Mouse (Mus musculus) ovary, postnatal 10 days (tissue): ENCODE results near the gene H2-T22.

ENCODE experiments used
- DNase-seq: peaks from one replicate; pipeline ENCODE4 v3.0.0; 2022; ENCODE audit warnings: low spot score

The H2-T22 gene

DNA sequence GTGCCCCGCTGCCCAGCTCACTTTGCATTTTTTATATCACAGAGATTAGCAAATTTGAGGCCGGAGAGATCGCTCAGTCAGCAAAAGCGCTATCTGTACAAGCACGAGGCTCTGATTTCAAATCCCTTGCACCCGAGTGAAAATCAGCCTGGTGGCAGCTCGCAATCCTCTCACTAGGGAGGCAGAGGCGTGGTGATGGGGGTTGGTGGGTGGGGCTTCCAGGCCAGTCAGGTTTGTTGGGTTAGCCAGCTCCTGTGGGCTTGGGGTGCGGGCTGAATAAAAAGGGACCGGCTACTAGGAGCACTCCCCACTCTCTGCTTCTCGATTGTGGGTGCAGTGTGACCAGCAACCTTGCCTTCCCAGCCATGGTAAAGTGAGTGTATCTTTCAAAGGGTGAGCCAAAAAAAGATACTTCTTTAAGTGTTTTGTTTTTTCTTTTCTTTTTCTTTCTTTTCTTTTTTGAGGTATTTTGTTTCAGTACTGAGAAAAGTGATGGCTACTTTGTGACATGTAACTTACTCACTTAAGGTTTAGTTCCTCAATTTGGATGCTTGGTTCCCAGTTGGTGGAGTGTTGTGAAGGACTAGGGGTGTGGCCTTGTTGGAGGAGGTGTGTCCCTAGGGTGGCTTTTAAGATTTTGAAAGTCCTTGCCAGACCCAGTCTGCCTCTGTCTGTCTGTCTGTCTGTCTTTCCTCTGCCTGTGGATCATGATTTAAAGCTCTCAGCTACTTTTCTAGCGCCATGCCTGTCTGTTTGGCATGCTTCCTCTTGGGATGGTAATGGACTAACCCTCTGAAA lies 44.6 kb downstream of the H2-T22 start:
- DNase-seq, result no peak

DNA sequence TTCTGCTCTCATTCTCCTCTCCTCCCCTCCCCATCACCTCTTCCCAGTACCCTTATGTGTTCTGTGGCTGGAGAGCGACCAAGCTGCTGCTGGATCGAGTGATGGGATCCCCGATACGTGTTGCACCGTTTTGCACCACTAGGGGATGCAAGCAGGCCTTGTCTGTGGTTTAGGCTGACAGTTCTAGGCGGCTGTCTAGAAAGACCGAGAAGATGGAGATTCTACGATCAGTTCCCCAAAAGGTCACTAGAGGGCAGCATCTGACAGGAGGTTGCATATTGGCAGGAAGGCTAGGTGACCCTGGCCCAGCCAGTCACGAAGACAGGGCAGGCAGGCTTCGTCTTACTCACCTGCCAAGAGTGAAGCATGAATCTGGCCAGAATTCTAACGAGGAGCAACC lies 45.6 kb downstream of the H2-T22 start:
- peak; percentile 95 for DNase-seq

DNA sequence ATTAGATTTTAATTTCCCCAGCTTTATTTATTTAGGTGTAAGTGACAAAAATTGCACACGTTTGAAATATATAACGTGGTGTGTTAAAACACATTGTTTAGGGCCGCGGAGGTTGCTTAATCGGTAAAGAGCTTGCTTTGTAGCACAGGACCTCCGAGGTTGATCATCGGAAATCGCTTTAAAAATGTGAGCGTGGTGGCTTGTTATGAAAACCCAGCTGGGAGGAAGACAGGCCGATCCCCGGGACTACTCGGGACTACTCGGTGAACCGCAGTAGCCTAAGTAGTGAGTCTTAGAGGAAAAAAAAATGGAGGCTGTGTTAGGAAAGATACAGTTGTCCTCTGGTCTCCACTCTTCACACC lies 47.7 kb downstream of the H2-T22 start:
- no peak for DNase-seq

DNA sequence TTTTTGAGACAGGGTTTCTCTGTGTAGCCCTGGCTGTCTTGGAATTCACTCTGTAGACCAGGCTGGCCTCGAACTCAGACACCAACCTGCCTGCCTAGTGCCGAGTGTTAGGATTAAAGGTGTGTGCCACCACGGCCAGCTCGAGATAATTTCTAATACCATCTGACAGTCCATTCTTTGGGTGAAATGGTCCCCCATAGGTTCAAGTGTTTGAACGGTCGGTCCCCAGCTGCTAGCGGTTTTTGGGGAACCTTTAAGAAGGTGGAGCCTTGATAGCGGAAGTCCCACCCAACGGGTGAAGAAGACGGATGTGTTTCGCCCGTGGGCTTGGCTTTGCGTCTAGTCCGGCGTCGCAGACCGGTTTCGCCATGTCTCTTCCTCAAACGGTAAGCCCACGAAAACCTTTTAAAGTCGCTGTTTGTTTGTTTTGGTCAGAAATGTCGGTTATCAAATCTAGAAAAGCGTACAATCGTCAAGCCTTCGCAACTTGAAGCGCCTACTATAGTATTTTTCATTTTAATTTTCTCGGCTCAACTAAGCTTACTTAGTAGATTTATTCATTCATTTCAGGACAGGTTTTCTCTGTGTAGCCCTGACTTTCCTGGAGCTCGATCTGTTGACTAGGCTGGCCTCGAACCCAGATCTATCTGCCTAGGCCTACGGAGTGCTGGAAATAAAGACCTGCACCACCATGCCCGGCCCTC lies 48.2 kb downstream of the H2-T22 start:
- DNase-seq, result peak; percentile 34

DNA sequence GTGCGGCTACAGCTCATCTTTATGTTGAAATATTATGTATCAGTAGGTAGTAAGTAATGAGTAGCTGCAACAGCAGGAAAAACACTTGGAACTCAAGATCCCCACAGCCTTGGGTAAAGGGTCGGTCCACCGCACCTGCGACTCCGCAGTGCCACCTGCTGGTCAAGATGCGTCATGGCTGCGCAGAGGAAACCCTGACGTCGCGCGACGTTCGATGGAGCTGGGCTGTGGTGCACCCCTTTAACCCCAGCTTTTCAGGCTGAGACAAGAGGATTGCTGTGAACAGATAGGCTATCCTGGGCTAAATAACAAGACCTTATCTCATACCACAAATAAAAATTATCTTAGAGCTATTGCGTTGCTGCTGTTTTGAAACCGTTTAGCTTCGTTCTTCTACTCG lies 48.9 kb downstream of the H2-T22 start:
- DNase-seq, result peak; percentile 59

DNA sequence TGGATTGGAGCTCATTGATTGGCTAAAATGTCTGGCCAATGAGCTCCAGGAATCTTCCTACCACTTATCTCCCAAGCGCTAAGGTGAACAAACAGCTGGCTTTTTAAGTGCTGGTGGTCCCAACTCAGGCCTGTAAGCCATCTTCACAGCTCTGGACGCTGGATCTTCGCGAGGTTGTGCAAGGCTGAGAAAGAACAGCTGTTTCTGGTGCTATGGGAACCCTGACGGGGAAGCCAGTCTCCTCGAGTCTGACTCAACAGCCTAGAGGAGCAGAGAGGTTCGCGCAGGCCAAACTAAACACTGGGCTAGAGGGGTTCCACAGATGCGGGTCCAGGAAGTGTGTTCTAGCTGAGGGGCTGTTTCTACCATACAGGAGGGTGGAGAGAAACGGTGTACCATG lies 50.8 kb downstream of the H2-T22 start:
- DNase-seq, result no peak
